Mouse (Mus musculus): ENCODE data around the gene Ccdc125. TPM values are rescaled to one million over a fixed set of nuclear protein-coding genes. Genes with fewer than 3 reads are reported as not detected.
A peak's percentile ranks its signal among the peaks of the same experiment; 100 is the strongest.

Ccdc125 gene
- 7.9 and 12.7 TPM in 2 replicates for polyA plus RNA-seq (2012; ENCODE audit: insufficient read depth, insufficient read length, missing spikeins)

- peak within 1 kb of the TSS; percentile 62 for H3K27ac ChIP-seq (replicated peaks; ENCODE audit: low read depth, low read length)
- no peaks in the 10 kb centered on the region; the same call in 1 of the 2 replicates for H3K4me1 ChIP-seq (ENCODE audit: control insufficient read depth, insufficient read depth, insufficient read length, low read length)
- peak within 1 kb of the TSS; percentile 94 for H3K4me3 ChIP-seq (ENCODE audit: insufficient read depth, low read depth, low read length)
Measured at GRCm38 (mm10) chr13:100669291-100670022, at the start of gene Ccdc125. Gene Ccdc125, plus strand, starts transcription at chr13:100669717.

- no peaks in the 10 kb centered on the region for H3K4me1 ChIP-seq (ENCODE audit: control insufficient read depth, insufficient read depth, insufficient read length, low read length)
Measured at GRCm38 (mm10) chr13:100622241-100622640, 47.3 kb upstream of the Ccdc125 start.

GRCm38 (mm10) chr13:100634106-100634691 is 35.3 kb upstream of the Ccdc125 start:
- Histone ChIP-seq H3K4me3 (ENCODE audit: insufficient read depth, low read depth, low read length) (no peak overlapping the region), H3K27ac (replicated peaks; ENCODE audit: low read depth, low read length) (no peak overlapping the region), H3K4me1 (ENCODE audit: control insufficient read depth, insufficient read depth, insufficient read length, low read length) (no peaks in the 10 kb centered on the region)

More at GRCm38 (mm10) chr13:100622241-100622640, 47.3 kb upstream of the Ccdc125 start:
- Histone ChIP-seq H3K4me3 (ENCODE audit: insufficient read depth, low read depth, low read length) (no peak overlapping the region), H3K27ac (replicated peaks; ENCODE audit: low read depth, low read length) (no peak overlapping the region)

- no peak overlapping the region for H3K27ac ChIP-seq (replicated peaks; ENCODE audit: low read depth, low read length)
- no peaks in the 10 kb centered on the region for H3K4me1 ChIP-seq (ENCODE audit: control insufficient read depth, insufficient read depth, insufficient read length, low read length)
- no peak overlapping the region for H3K4me3 ChIP-seq (ENCODE audit: insufficient read depth, low read depth, low read length)
Measured at GRCm38 (mm10) chr13:100642471-100643209, 26.9 kb upstream of the Ccdc125 start.

- Histone ChIP-seq H3K4me3 (ENCODE audit: insufficient read depth, low read depth, low read length) (no peak overlapping the region), H3K27ac (replicated peaks; ENCODE audit: low read depth, low read length) (no peak overlapping the region), H3K4me1 (ENCODE audit: control insufficient read depth, insufficient read depth, insufficient read length, low read length) (peaks cover 3% of the 10 kb centered on the region)
Measured at GRCm38 (mm10) chr13:100648223-100648622, 21.3 kb upstream of the Ccdc125 start.

GRCm38 (mm10) chr13:100650550-100651438 is 18.7 kb upstream of the Ccdc125 start, which contains the start of the genes Ak6 and Rad17:
Gene Ak6, plus strand, starts transcription at chr13:100650979.
Gene Rad17, minus strand, starts transcription at chr13:100651051.
- Histone ChIP-seq H3K4me3 (ENCODE audit: insufficient read depth, low read depth, low read length) (peak within 1 kb of the TSS; percentile 84), H3K4me1 (ENCODE audit: control insufficient read depth, insufficient read depth, insufficient read length, low read length) (peaks cover 3% of the 10 kb centered on the region), H3K27ac (replicated peaks; ENCODE audit: low read depth, low read length) (peak within 1 kb of the TSS; percentile 99)

- Histone ChIP-seq H3K27ac (replicated peaks; ENCODE audit: low read depth, low read length) (peak within 1 kb of the TSS; percentile 99), H3K4me3 (ENCODE audit: insufficient read depth, low read depth, low read length) (peak within 1 kb of the TSS; percentile 84), H3K4me1 (ENCODE audit: control insufficient read depth, insufficient read depth, insufficient read length, low read length) (peaks cover 3% of the 10 kb centered on the region)
Measured at GRCm38 (mm10) chr13:100651439-100652186, 17.9 kb upstream of the Ccdc125 start, which contains the start of gene Taf9. Gene Taf9, plus strand, starts transcription at chr13:100651579.

- no peaks in the 10 kb centered on the region for H3K4me1 ChIP-seq (ENCODE audit: control insufficient read depth, insufficient read depth, insufficient read length, low read length)
- H3K27ac ChIP-seq (replicated peaks; ENCODE audit: low read depth, low read length) = no peak overlapping the region
- no peak overlapping the region for H3K4me3 ChIP-seq (ENCODE audit: insufficient read depth, low read depth, low read length)
Measured at GRCm38 (mm10) chr13:100658091-100658490, 11.4 kb upstream of the Ccdc125 start.

GRCm38 (mm10) chr13:100659864-100660456 is 9.6 kb upstream of the Ccdc125 start:
- H3K4me1 ChIP-seq (ENCODE audit: control insufficient read depth, insufficient read depth, insufficient read length, low read length) = no peaks in the 10 kb centered on the region
- no peak overlapping the region for H3K4me3 ChIP-seq (ENCODE audit: insufficient read depth, low read depth, low read length)
- H3K27ac ChIP-seq (replicated peaks; ENCODE audit: low read depth, low read length) = no peak overlapping the region

GRCm38 (mm10) chr13:100670181-100670741 is 744 bp downstream of the Ccdc125 start:
- no peaks in the 10 kb centered on the region; the same call in 1 of the 2 replicates for H3K4me1 ChIP-seq (ENCODE audit: control insufficient read depth, insufficient read depth, insufficient read length, low read length)
- peak overlapping the region; percentile 94 for H3K4me3 ChIP-seq (ENCODE audit: insufficient read depth, low read depth, low read length)
- H3K27ac ChIP-seq (replicated peaks; ENCODE audit: low read depth, low read length) = no peak overlapping the region

- H3K27ac ChIP-seq (replicated peaks; ENCODE audit: low read depth, low read length) = peak overlapping the region; percentile 71
- peak overlapping the region; percentile 54 for H3K4me3 ChIP-seq (ENCODE audit: insufficient read depth, low read depth, low read length)
- no peaks in the 10 kb centered on the region; the same call in 1 of the 2 replicates for H3K4me1 ChIP-seq (ENCODE audit: control insufficient read depth, insufficient read depth, insufficient read length, low read length)
Measured at GRCm38 (mm10) chr13:100675936-100676635, 6.6 kb downstream of the Ccdc125 start.

GRCm38 (mm10) chr13:100681615-100682014 is 12.1 kb downstream of the Ccdc125 start:
- no peak overlapping the region for H3K4me3 ChIP-seq (ENCODE audit: insufficient read depth, low read depth, low read length)
- H3K4me1 ChIP-seq (ENCODE audit: control insufficient read depth, insufficient read depth, insufficient read length, low read length) = no peaks in the 10 kb centered on the region
- no peak overlapping the region for H3K27ac ChIP-seq (replicated peaks; ENCODE audit: low read depth, low read length)

GRCm38 (mm10) chr13:100682837-100683236 is 13.3 kb downstream of the Ccdc125 start:
- H3K27ac ChIP-seq (replicated peaks; ENCODE audit: low read depth, low read length) = no peak overlapping the region
- H3K4me3 ChIP-seq (ENCODE audit: insufficient read depth, low read depth, low read length) = no peak overlapping the region
- H3K4me1 ChIP-seq (ENCODE audit: control insufficient read depth, insufficient read depth, insufficient read length, low read length) = no peaks in the 10 kb centered on the region

Measured in brown adipose tissue, adult 24 weeks (tissue).